Mouse (Mus musculus): ENCODE measurements around the gene Smyd5. TPM values are rescaled to one million over a fixed set of nuclear protein-coding genes. Genes with fewer than 3 reads are reported as not detected.
A peak's percentile ranks its signal among the peaks of the same experiment; 100 is the strongest.

Smyd5 gene
- polyA plus RNA-seq, 1 experiment from 2014 or later, result 38.1 TPM

DNA sequence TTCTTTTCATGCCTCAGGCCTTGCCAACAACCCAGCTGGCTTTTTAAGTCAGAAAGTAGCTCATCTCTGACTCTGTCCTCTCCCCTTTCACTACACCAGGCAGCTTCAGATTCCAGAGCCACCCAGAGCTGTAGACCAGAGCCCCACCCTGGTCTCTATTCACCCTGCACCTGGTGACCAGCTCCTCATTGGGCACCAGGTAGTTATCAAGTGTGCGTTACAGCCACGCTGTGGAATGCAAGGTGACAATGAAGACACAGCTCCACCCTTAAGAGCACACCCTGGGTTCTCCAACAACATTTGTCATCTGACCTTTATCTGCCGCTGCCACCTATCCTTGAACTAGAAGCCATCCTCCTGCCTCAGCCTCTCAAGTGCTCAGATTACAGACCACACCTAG lies 43.8 kb downstream of the Smyd5 start:
- Histone ChIP-seq H3K27me3 (replicated peaks; ENCODE audit: control insufficient read depth, insufficient read depth, low read length) (peaks cover 6% of the 10 kb centered on the region; the same call in 1 of the 2 replicates), H3K9me3 (ENCODE audit: control insufficient read depth, low read length) (no peaks in the 10 kb centered on the region), H3K4me3 (ENCODE audit: low read depth, low read length) (no peak overlapping the region), H3K9ac (ENCODE audit: low read depth, low read length) (no peak overlapping the region), H3K4me2 (ENCODE audit: low read depth, low read length) (no peak overlapping the region), H3K27ac (replicated peaks; ENCODE audit: low read depth, low read length) (no peak overlapping the region), H3K36me3 (ENCODE audit: control insufficient read depth, insufficient read depth, low read length) (no peaks in the 10 kb centered on the region), H3K4me1 (ENCODE audit: control insufficient read depth, insufficient read depth, low read length) (no peaks in the 10 kb centered on the region)
- WGBS, result 92% methylated on average over 3 of the region's 3 CpGs
- no peak for ATAC-seq (ENCODE audit: low read depth)
- no peak for DNase-seq (ENCODE audit: low spot score)

DNA sequence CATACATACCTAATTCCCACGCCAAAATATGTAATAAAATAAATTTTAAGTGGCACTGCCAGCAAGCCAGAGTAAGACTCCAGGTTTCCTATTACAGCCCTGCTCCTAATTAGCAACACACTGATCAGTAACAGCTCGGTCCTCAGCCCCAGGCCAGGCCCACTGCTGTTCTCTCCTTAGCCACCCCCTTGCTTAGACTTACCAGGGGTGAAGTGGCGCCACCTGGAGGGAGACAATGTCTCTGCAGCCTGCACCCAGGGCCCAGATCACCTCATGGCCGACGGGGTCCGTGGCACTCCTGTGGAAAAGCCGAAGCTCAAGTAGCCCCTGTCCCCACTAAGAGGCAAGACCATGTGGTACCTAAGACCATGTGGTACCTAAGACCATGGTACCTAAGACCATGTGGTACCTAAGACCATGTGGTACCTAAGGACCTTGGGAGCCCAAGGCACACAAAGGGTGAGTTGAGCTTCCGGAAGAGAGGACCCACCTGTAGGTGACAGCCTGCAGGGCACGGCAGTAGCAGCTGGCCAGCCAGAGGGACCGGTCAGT lies 45.7 kb downstream of the Smyd5 start:
- H3K36me3 ChIP-seq (ENCODE audit: control insufficient read depth, insufficient read depth, low read length), result no peaks in the 10 kb centered on the region
- DNase-seq (ENCODE audit: low spot score) (peak; percentile 23), ATAC-seq (ENCODE audit: low read depth) (peak; percentile 48; the same call in 1 of the 2 replicates)
- WGBS, result 34% methylated on average over 9 of the region's 10 CpGs
- no peaks in the 10 kb centered on the region for H3K4me1 ChIP-seq (ENCODE audit: control insufficient read depth, insufficient read depth, low read length)
- no peaks in the 10 kb centered on the region for H3K9me3 ChIP-seq (ENCODE audit: control insufficient read depth, low read length)
- H3K4me2 ChIP-seq (ENCODE audit: low read depth, low read length), result no peak overlapping the region
- H3K9ac ChIP-seq (ENCODE audit: low read depth, low read length), result no peak overlapping the region
- H3K27ac ChIP-seq (replicated peaks; ENCODE audit: low read depth, low read length), result no peak overlapping the region
- no peak overlapping the region for H3K4me3 ChIP-seq (ENCODE audit: low read depth, low read length)
- H3K27me3 ChIP-seq (replicated peaks; ENCODE audit: control insufficient read depth, insufficient read depth, low read length), result peaks cover 23% of the 10 kb centered on the region

DNA sequence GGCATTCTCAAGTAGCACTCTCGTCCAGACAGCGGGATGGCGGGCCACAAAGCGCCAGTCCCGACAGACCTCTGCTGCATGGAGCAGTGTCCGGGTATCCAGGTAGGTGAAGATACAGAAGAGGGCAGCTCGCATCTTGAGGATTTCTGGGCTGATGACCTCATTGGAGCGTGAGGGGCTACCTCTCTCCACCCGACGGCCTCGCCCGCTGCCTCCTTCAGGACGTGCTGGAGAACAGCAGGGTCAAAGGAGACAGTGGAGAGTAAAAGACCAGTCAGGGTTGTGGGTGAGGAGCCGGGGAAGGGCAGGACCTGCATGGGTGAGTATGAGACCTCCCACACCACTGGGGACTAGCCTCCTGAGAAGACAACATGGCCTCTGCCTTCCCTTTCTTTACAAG lies 46.6 kb downstream of the Smyd5 start:
- no peaks in the 10 kb centered on the region for H3K36me3 ChIP-seq (ENCODE audit: control insufficient read depth, insufficient read depth, low read length)
- H3K27ac ChIP-seq (replicated peaks; ENCODE audit: low read depth, low read length), result no peak overlapping the region
- no peaks in the 10 kb centered on the region for H3K9me3 ChIP-seq (ENCODE audit: control insufficient read depth, low read length)
- ATAC-seq (ENCODE audit: low read depth) (no peak), DNase-seq (ENCODE audit: low spot score) (no peak)
- H3K4me1 ChIP-seq (ENCODE audit: control insufficient read depth, insufficient read depth, low read length), result no peaks in the 10 kb centered on the region
- H3K27me3 ChIP-seq (replicated peaks; ENCODE audit: control insufficient read depth, insufficient read depth, low read length), result peaks cover 32% of the 10 kb centered on the region
- no peak overlapping the region for H3K4me3 ChIP-seq (ENCODE audit: low read depth, low read length)
- whole genome bisulfite sequencing, result 47% methylated on average over 14 of the region's 14 CpGs
- no peak overlapping the region for H3K4me2 ChIP-seq (ENCODE audit: low read depth, low read length)
- H3K9ac ChIP-seq (ENCODE audit: low read depth, low read length), result no peak overlapping the region

DNA sequence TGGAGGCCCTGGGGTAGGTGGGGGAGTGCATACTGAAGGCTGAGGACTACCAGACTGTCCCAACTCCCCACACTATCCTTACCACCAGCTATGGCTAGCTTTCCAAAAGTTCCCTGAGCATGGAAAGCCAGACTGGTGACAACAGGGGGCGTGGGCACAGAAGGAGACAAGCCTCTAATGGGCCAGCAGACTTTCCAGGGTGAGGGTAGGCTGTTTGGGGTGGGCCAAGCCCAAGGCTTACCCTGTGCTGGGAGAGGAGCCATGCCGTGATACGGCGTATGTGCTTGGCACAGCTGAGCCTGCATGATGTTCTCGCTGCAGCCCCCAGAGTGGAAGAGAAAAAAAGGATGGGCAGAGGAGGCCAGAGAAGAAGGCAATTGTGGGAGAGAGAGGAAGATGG lies 48.2 kb downstream of the Smyd5 start:
- Histone ChIP-seq H3K9ac (ENCODE audit: low read depth, low read length) (no peak overlapping the region), H3K36me3 (ENCODE audit: control insufficient read depth, insufficient read depth, low read length) (no peaks in the 10 kb centered on the region), H3K4me2 (ENCODE audit: low read depth, low read length) (no peak overlapping the region), H3K4me1 (ENCODE audit: control insufficient read depth, insufficient read depth, low read length) (peaks cover 9% of the 10 kb centered on the region), H3K9me3 (ENCODE audit: control insufficient read depth, low read length) (no peaks in the 10 kb centered on the region), H3K27ac (replicated peaks; ENCODE audit: low read depth, low read length) (no peak overlapping the region), H3K27me3 (replicated peaks; ENCODE audit: control insufficient read depth, insufficient read depth, low read length) (peaks cover 48% of the 10 kb centered on the region), H3K4me3 (ENCODE audit: low read depth, low read length) (no peak overlapping the region)
- DNase-seq (ENCODE audit: low spot score), result no peak
- 73% methylated on average over 5 of the region's 5 CpGs for WGBS
- ATAC-seq (ENCODE audit: low read depth), result no peak

DNA sequence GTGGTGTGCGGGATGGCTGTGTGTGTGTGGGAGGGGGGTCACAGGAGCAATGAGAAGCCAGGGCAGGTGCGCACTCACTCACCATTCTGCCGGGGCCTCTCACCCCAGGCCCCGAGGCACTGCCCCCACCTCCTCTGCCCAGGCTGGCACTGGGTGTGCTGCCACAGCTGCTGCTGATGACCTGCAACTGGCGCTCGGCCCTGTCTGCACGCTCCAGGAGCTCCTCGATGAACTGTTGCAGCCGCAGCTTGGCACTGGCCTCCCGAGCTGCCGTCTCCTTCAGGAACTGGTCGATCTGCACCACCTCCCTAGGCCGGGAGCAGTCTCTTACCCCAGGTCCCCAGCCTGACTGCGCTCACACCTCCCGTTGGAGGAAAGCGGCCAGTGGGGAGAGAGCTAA lies 48.9 kb downstream of the Smyd5 start:
- H3K4me1 ChIP-seq (ENCODE audit: control insufficient read depth, insufficient read depth, low read length), result peaks cover 9% of the 10 kb centered on the region
- peaks cover 54% of the 10 kb centered on the region for H3K27me3 ChIP-seq (replicated peaks; ENCODE audit: control insufficient read depth, insufficient read depth, low read length)
- no peak overlapping the region for H3K9ac ChIP-seq (ENCODE audit: low read depth, low read length)
- no peaks in the 10 kb centered on the region for H3K36me3 ChIP-seq (ENCODE audit: control insufficient read depth, insufficient read depth, low read length)
- H3K4me3 ChIP-seq (ENCODE audit: low read depth, low read length), result no peak overlapping the region
- no peak for DNase-seq (ENCODE audit: low spot score)
- no peaks in the 10 kb centered on the region for H3K9me3 ChIP-seq (ENCODE audit: control insufficient read depth, low read length)
- H3K27ac ChIP-seq (replicated peaks; ENCODE audit: low read depth, low read length), result no peak overlapping the region
- H3K4me2 ChIP-seq (ENCODE audit: low read depth, low read length), result no peak overlapping the region
- WGBS, result 56% methylated on average over 13 of the region's 16 CpGs
- no peak for ATAC-seq (ENCODE audit: low read depth)

DNA sequence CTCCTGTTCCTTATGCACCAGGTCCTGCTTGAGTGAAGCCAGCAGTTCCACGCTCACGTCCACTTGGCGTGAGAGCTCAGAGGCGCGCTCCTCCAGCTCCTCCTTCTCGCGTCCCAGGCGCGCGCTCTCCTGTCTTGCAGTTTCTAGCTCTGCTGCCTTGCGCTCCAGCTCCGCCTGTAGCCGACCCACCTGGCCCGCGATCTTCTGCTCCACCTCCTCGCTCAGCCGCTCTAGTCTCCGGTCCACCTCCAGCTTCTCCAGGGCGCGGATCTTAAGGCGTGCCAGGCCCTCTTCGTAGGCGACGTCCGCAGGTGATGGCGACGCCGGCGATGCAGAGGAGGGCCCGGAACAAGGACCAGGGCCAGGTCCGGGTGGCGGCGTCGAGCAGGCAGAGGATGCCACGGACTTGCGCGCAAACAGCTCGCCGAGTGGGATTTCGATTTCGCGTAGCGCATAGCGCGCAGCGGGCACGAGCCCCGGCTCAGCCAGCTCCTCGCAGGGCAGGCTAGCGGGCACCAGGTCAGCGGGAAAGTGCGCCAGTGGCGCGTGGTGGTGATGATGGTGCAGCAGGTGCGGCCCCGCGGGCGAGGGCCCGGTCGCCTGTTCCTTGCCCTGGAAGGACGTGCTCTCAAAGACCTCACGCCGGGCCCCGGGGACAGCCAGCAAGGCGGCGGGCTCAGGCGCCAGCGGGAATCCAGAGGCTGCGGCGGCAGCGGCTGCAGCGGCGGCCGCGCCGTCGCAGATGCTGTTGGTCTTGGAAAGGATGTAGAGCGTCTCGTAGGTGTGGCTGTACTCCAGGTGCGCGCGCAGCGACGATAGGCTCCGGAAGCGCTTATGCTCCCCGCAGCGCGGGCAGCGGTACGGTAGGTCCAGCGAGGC lies 52.3 kb downstream of the Smyd5 start:
- WGBS, result 3% methylated on average over 56 of the region's 92 CpGs
- H3K4me3 ChIP-seq (ENCODE audit: low read depth, low read length), result peak overlapping the region; percentile 39
- peaks cover 59% of the 10 kb centered on the region for H3K27me3 ChIP-seq (replicated peaks; ENCODE audit: control insufficient read depth, insufficient read depth, low read length)
- no peak for ATAC-seq (ENCODE audit: low read depth)
- peak; percentile 24 for DNase-seq (ENCODE audit: low spot score)
- no peaks in the 10 kb centered on the region for H3K36me3 ChIP-seq (ENCODE audit: control insufficient read depth, insufficient read depth, low read length)
- no peaks in the 10 kb centered on the region for H3K9me3 ChIP-seq (ENCODE audit: control insufficient read depth, low read length)
- H3K4me2 ChIP-seq (ENCODE audit: low read depth, low read length), result peak overlapping the region; percentile 56
- H3K4me1 ChIP-seq (ENCODE audit: control insufficient read depth, insufficient read depth, low read length), result peaks cover 9% of the 10 kb centered on the region
- H3K9ac ChIP-seq (ENCODE audit: low read depth, low read length), result 0 out of 2 replicates have a peak overlapping the region, but pooled peaks have one; percentile 8
- H3K27ac ChIP-seq (replicated peaks; ENCODE audit: low read depth, low read length), result no peak overlapping the region

DNA sequence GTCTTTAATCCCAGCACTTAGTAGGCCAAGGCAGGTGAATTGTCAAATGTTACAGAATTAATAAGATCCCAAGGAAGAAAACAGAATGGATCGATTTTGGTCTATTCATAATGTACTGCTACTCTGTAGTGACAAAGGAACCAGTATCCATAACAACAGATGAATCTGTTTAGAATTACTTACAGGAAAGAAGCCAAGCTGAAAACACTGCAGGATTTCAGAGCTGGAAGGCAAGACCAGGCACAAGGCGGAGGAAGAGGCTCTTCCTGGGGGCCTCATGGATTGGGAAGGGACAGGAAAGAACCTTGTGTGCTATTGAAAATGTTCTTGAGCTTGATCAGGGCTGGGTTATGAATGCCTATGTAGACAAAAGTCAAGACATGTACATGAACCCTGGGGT lies 53.9 kb downstream of the Smyd5 start:
- no peak overlapping the region for H3K4me3 ChIP-seq (ENCODE audit: low read depth, low read length)
- WGBS, result 68% methylated on average over 2 of the region's 2 CpGs
- ATAC-seq (ENCODE audit: low read depth) (no peak), DNase-seq (ENCODE audit: low spot score) (peak; percentile 30)
- H3K9me3 ChIP-seq (ENCODE audit: control insufficient read depth, low read length), result no peaks in the 10 kb centered on the region
- peaks cover 59% of the 10 kb centered on the region for H3K27me3 ChIP-seq (replicated peaks; ENCODE audit: control insufficient read depth, insufficient read depth, low read length)
- H3K4me2 ChIP-seq (ENCODE audit: low read depth, low read length), result no peak overlapping the region
- no peaks in the 10 kb centered on the region for H3K36me3 ChIP-seq (ENCODE audit: control insufficient read depth, insufficient read depth, low read length)
- no peak overlapping the region for H3K9ac ChIP-seq (ENCODE audit: low read depth, low read length)
- H3K27ac ChIP-seq (replicated peaks; ENCODE audit: low read depth, low read length), result no peak overlapping the region
- H3K4me1 ChIP-seq (ENCODE audit: control insufficient read depth, insufficient read depth, low read length), result peaks cover 9% of the 10 kb centered on the region

DNA sequence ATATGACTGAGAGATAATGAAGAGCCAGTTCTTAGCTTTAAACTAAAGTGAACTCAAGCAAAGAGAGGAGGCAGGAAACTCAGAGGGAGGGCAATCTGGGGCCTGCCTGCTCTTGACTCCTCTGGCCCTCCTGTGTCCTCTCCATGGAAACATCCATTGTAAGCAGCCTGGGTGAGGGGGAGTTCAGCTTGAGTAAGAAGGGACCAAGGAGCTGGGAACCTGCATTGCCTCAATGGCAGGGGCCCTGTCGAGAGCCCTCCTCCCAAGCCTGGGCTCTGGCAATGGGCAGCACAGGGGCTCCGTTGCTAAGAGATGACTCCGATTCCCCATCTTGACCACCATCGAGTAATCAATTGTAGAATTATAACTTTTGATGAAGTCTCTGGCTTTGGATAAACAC lies 56.7 kb downstream of the Smyd5 start:
- no peak overlapping the region for H3K9ac ChIP-seq (ENCODE audit: low read depth, low read length)
- no peak overlapping the region for H3K4me3 ChIP-seq (ENCODE audit: low read depth, low read length)
- no peak for ATAC-seq (ENCODE audit: low read depth)
- H3K36me3 ChIP-seq (ENCODE audit: control insufficient read depth, insufficient read depth, low read length), result no peaks in the 10 kb centered on the region
- no peak overlapping the region for H3K4me2 ChIP-seq (ENCODE audit: low read depth, low read length)
- H3K27ac ChIP-seq (replicated peaks; ENCODE audit: low read depth, low read length), result no peak overlapping the region
- no peaks in the 10 kb centered on the region for H3K9me3 ChIP-seq (ENCODE audit: control insufficient read depth, low read length)
- 74% methylated on average over 4 of the region's 4 CpGs for WGBS
- H3K27me3 ChIP-seq (replicated peaks; ENCODE audit: control insufficient read depth, insufficient read depth, low read length), result peaks cover 33% of the 10 kb centered on the region
- DNase-seq (ENCODE audit: low spot score), result no peak
- H3K4me1 ChIP-seq (ENCODE audit: control insufficient read depth, insufficient read depth, low read length), result peaks cover 9% of the 10 kb centered on the region

Measured in embryonic facial prominence, embryonic 14.5 days (tissue).